Mouse (Mus musculus) brain, embryonic 14.5 days (tissue): ENCODE results near the gene Pank1.

Experiments used
- CTCF ChIP-seq: fragments of 200-500 bp; IDR thresholded peaks from 2 replicates; pipeline ENCODE4 v1.5.1; 2012; ENCODE audit warnings: inconsistent platforms, mild to moderate bottlenecking, moderate library complexity, borderline replicate concordance; ENCODE audit not compliant: insufficient read depth, insufficient read length; ENCODE audit errors: extremely low read depth
- POLR2A ChIP-seq: fragments of 200-500 bp; IDR thresholded peaks from 2 replicates; pipeline ENCODE4 v1.6.1; 2012; ENCODE audit warnings: mild to moderate bottlenecking, inconsistent platforms, borderline replicate concordance; ENCODE audit not compliant: poor library complexity, insufficient read depth, insufficient read length, severe bottlenecking; ENCODE audit errors: extremely low read depth

- no peak for TF ChIP-seq POLR2A
- TF ChIP-seq CTCF = no peak
Observed at GRCm38 (mm10) chr19:34849426-34849825, 29.8 kb downstream of the Pank1 start.
